In the genomic region with DNA sequence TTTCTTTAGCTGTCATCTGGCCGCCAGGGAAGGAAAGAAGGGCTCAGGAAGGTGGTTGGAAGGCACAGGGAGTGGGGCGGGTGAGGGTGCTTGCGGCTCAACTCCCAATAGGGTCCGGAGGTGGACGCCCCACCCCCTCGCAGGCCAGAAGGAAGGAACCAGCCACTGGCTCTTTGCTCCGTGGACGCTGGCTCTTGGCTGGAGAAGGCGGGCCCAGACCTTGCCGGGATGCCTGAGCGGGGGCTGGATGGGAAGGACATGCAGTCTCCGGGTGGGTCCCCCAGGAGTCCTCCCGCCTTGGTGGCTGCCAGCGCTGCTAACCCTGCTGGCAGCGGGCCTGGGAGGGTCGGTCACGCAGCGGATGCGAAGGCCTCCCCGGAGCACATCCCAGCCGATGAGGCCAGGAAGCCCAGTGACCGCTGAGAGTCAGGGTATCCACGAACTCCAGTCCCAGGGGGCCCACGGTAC, we compare ENCODE assay signal across 9 mouse cellular contexts. TPM values are rescaled to one million over a fixed set of nuclear protein-coding genes. Genes with fewer than 3 reads are reported as not detected.
A peak's percentile ranks its signal among the peaks of the same experiment; 100 is the strongest.
DNase-seq lines count a peak whose midpoint lies in the region; ATAC-seq lines count a peak whose summit lies in the region.
"Had no signal": no experiment of that assay in that cellular context is flagged by ENCODE, and none has a peak within 500 bp of the region (broad histone marks: within the 10 kb centered on the region; RNA-seq: fewer than 3 reads in every experiment).

No protein-coding gene starts in this region.

- no peak overlapping the region for H3K27ac ChIP-seq in forebrain, embryonic 12.5 days
- H3K27ac ChIP-seq in stomach, embryonic 16.5 days (ENCODE audit: low read length) = peak overlapping the region; percentile 87

- peak overlapping the region; percentile 36; the same call in 1 of the 2 replicates for H3K9ac ChIP-seq in forebrain, embryonic 12.5 days
- peak overlapping the region; percentile 54 for H3K9ac ChIP-seq in stomach, embryonic 16.5 days (ENCODE audit: low read length)

- intact Hi-C loops in left cerebral cortex, postnatal 4 days (cut with DNase I) = no loop called here
- intact Hi-C loops in left cerebral cortex, postnatal 25 days (cut with DNase I) = no loop called here
- intact Hi-C loops in heart, postnatal 10 days (cut with DNase I) = loop anchor here (2.0 to 5.0 kb wide), 2 partner anchors 31 to 49 kb away; no protein-coding TSS in a partner anchor

- H3K4me2 ChIP-seq in forebrain, embryonic 12.5 days = peak overlapping the region; percentile 50
- peak overlapping the region; percentile 48 for H3K4me2 ChIP-seq in stomach, embryonic 16.5 days (ENCODE audit: low read depth, low read length)

- 5% methylated on average over 24 of the region's 24 CpGs for WGBS in forebrain, embryonic 12.5 days
- 3% methylated on average over 24 of the region's 24 CpGs for WGBS in stomach, embryonic 16.5 days

- peaks cover 27% of the 10 kb centered on the region for H3K4me1 ChIP-seq in forebrain, embryonic 12.5 days
- H3K4me1 ChIP-seq in stomach, embryonic 16.5 days (ENCODE audit: control insufficient read depth, insufficient read depth, low read length) = peaks cover 58% of the 10 kb centered on the region

- ATAC-seq in forebrain, embryonic 12.5 days (ENCODE audit: low FRiP score) = no peak
- peak; percentile 75 for ATAC-seq in stomach, embryonic 16.5 days (ENCODE audit: insufficient read depth, low FRiP score)

- peak; percentile 56 for DNase-seq in left cerebral cortex, postnatal 4 days
- DNase-seq in left cerebral cortex, postnatal 25 days (ENCODE audit: low spot score in 2 of 2) = no peak
- DNase-seq in heart, postnatal 10 days = peak; percentile 91 to 93
- peak; percentile 90 for DNase-seq in kidney, postnatal 14 days
- DNase-seq in lung, postnatal 4 days = peak; percentile 89 to 96
- DNase-seq in thymus, postnatal 4 days = no peak

- no peaks in the 10 kb centered on the region for H3K36me3 ChIP-seq in forebrain, embryonic 12.5 days (replicated peaks)
- H3K36me3 ChIP-seq in stomach, embryonic 16.5 days (ENCODE audit: control insufficient read depth, insufficient read depth, low read length) = no peaks in the 10 kb centered on the region

- peak overlapping the region; percentile 26 for H3K4me3 ChIP-seq in forebrain, embryonic 12.5 days (replicated peaks)
- H3K4me3 ChIP-seq in stomach, embryonic 16.5 days (replicated peaks; ENCODE audit: low read length) = peak overlapping the region; percentile 32

- H3K27me3 ChIP-seq in forebrain, embryonic 12.5 days = peaks cover 27% of the 10 kb centered on the region
- H3K27me3 ChIP-seq in stomach, embryonic 16.5 days (ENCODE audit: control insufficient read depth, insufficient read depth, low read length) = no peaks in the 10 kb centered on the region

- no peaks in the 10 kb centered on the region for H3K9me3 ChIP-seq in forebrain, embryonic 12.5 days
- H3K9me3 ChIP-seq in stomach, embryonic 16.5 days (replicated peaks; ENCODE audit: control insufficient read depth, low read length) = no peaks in the 10 kb centered on the region

RNA-seq across cellular contexts. Expression of a gene that starts 12.5 kb away (rescaled TPM):
- total RNA-seq in left cerebral cortex, postnatal 4 days (2021) = 1 to 10 TPM; 1.2 to 1.5 TPM
- total RNA-seq in left cerebral cortex, postnatal 25 days (2021) = under 1 TPM; 0.53 to 0.78 TPM
- 0.17 and 0.60 TPM in 2 replicates for polyA plus RNA-seq in forebrain, embryonic 12.5 days (2016; fragmentation: Nextera tagmentation; extraction: Ambion mirVana)
- total RNA-seq in heart, postnatal 10 days (2021) = 10 to 100 TPM; 23.7 to 27.5 TPM
- polyA plus RNA-seq in stomach, embryonic 16.5 days (2015; fragmentation: Nextera tagmentation; extraction: Ambion mirVana) = 5.2 and 6.0 TPM in 2 replicates
- total RNA-seq: CH12.LX had no signal

Comparison
In these comparisons a context has a peak if more than half of its experiments do, and no peak if none do; other contexts are left out.
1. DNase-seq: peak in left cerebral cortex, postnatal 4 days (single experiment), heart, postnatal 10 days (2 of 2), kidney, postnatal 14 days (single experiment) and lung, postnatal 4 days (2 of 2); none in left cerebral cortex, postnatal 25 days (0 of 2) and thymus, postnatal 4 days (single experiment).
2. RNA of a gene that starts 12.5 kb away (total RNA-seq): 23.7 to 27.5 TPM in heart, postnatal 10 days; 1.2 to 1.5 TPM in left cerebral cortex, postnatal 4 days and 0.53 to 0.78 TPM in left cerebral cortex, postnatal 25 days; every median in the first group is over 4 times any median in the second.